Mouse (Mus musculus): ENCODE measurements around the gene Lmna. TPM values are rescaled to one million over a fixed set of nuclear protein-coding genes. Genes with fewer than 3 reads are reported as not detected.
A peak's percentile ranks its signal among the peaks of the same experiment; 100 is the strongest.

The Lmna gene
- polyA plus RNA-seq, 1 experiment from 2014 or later = 12.1 TPM

GRCm38 (mm10) chr3:88527565-88527964 lies 17.8 kb upstream of the Lmna start:
- H3K27me3 ChIP-seq = no peaks in the 10 kb centered on the region
- peak overlapping the region; percentile 99 for H3K4me2 ChIP-seq
- no peaks in the 10 kb centered on the region for H3K9me3 ChIP-seq (replicated peaks)
- no peak for ATAC-seq
- peak overlapping the region; percentile 62 for H3K9ac ChIP-seq
- peaks cover 61% of the 10 kb centered on the region for H3K4me1 ChIP-seq
- H3K36me3 ChIP-seq (ENCODE audit: poor library complexity, severe bottlenecking) = peaks cover 29% of the 10 kb centered on the region
- whole genome bisulfite sequencing = 28% methylated on average over 8 of the region's 8 CpGs
- H3K4me3 ChIP-seq = peak overlapping the region; percentile 20
- peak overlapping the region; percentile 78 for H3K27ac ChIP-seq

- Histone ChIP-seq H3K27ac (peak overlapping the region; percentile 59), H3K4me2 (peak overlapping the region; percentile 44), H3K36me3 (ENCODE audit: poor library complexity, severe bottlenecking) (peaks cover 29% of the 10 kb centered on the region), H3K27me3 (no peaks in the 10 kb centered on the region), H3K9me3 (replicated peaks) (no peaks in the 10 kb centered on the region), H3K4me3 (peak overlapping the region; percentile 7; the same call in 1 of the 2 replicates), H3K4me1 (peaks cover 61% of the 10 kb centered on the region), H3K9ac (peak overlapping the region; percentile 55)
- 34% methylated on average over 17 of the region's 17 CpGs for WGBS
- peak; percentile 67 for ATAC-seq
Observed at GRCm38 (mm10) chr3:88526157-88527131, 16.7 kb upstream of the Lmna start.

- Histone ChIP-seq H3K27ac (no peak overlapping the region), H3K27me3 (no peaks in the 10 kb centered on the region), H3K4me3 (no peak overlapping the region), H3K9ac (no peak overlapping the region), H3K9me3 (replicated peaks) (no peaks in the 10 kb centered on the region), H3K4me1 (peaks cover 54% of the 10 kb centered on the region), H3K4me2 (no peak overlapping the region), H3K36me3 (ENCODE audit: poor library complexity, severe bottlenecking) (peaks cover 29% of the 10 kb centered on the region)
- WGBS = 85% methylated on average over 5 of the region's 5 CpGs
- ATAC-seq = no peak
Observed at GRCm38 (mm10) chr3:88525021-88525420, 15.3 kb upstream of the Lmna start.

- no peak overlapping the region for H3K9ac ChIP-seq
- peaks cover 29% of the 10 kb centered on the region for H3K36me3 ChIP-seq (ENCODE audit: poor library complexity, severe bottlenecking)
- H3K4me2 ChIP-seq = no peak overlapping the region
- H3K4me3 ChIP-seq = no peak overlapping the region
- no peak for ATAC-seq
- H3K9me3 ChIP-seq (replicated peaks) = no peaks in the 10 kb centered on the region
- peaks cover 34% of the 10 kb centered on the region for H3K4me1 ChIP-seq
- H3K27me3 ChIP-seq = no peaks in the 10 kb centered on the region
- WGBS = 90% methylated on average over 8 of the region's 8 CpGs
- H3K27ac ChIP-seq = no peak overlapping the region
Observed at GRCm38 (mm10) chr3:88523027-88523426, 13.3 kb upstream of the Lmna start.

- H3K27me3 ChIP-seq = no peaks in the 10 kb centered on the region
- H3K4me3 ChIP-seq = no peak overlapping the region
- no peak overlapping the region for H3K4me2 ChIP-seq
- H3K36me3 ChIP-seq (ENCODE audit: poor library complexity, severe bottlenecking) = peaks cover 29% of the 10 kb centered on the region
- no peak overlapping the region for H3K27ac ChIP-seq
- ATAC-seq = peak; percentile 39; the same call in 1 of the 2 replicates
- H3K9ac ChIP-seq = no peak overlapping the region
- peaks cover 22% of the 10 kb centered on the region for H3K4me1 ChIP-seq
- no peaks in the 10 kb centered on the region for H3K9me3 ChIP-seq (replicated peaks)
- WGBS = 37% methylated on average over 9 of the region's 9 CpGs
Observed at GRCm38 (mm10) chr3:88521803-88522331, 12.1 kb upstream of the Lmna start.

DNA sequence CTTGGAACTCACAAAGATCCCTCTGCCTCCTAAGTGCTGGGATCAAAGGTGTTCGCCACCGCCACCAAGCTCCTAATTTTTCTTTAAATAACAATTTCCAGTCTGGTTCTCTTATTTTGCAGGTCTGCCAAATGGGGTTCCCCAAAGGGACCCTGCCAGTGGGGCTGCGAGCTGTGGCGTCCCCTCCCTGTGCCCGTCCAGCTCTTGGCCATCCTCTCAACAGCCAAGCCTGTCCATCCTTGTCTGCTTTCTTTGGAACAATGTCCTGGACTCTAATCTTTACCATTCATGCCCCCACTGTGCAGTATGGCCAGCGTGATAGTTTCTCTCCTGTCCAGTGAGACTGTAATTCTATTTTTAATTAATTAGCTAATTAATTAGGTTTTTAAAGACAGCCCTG lies 11.4 kb upstream of the Lmna start:
- Histone ChIP-seq H3K9ac (no peak overlapping the region), H3K4me1 (peaks cover 15% of the 10 kb centered on the region), H3K4me2 (no peak overlapping the region), H3K36me3 (ENCODE audit: poor library complexity, severe bottlenecking) (peaks cover 29% of the 10 kb centered on the region), H3K4me3 (no peak overlapping the region), H3K27ac (no peak overlapping the region), H3K9me3 (replicated peaks) (no peaks in the 10 kb centered on the region), H3K27me3 (no peaks in the 10 kb centered on the region)
- no peak for ATAC-seq
- WGBS = 89% methylated on average over 6 of the region's 6 CpGs

- Histone ChIP-seq H3K4me3 (no peak overlapping the region), H3K9ac (no peak overlapping the region), H3K27me3 (no peaks in the 10 kb centered on the region), H3K27ac (no peak overlapping the region), H3K36me3 (ENCODE audit: poor library complexity, severe bottlenecking) (peaks cover 26% of the 10 kb centered on the region), H3K4me1 (0 out of 2 replicates have a peak, but pooled peaks cover 9% of the 10 kb centered on the region), H3K9me3 (replicated peaks) (no peaks in the 10 kb centered on the region), H3K4me2 (no peak overlapping the region)
- WGBS = 84% methylated on average over 2 of the region's 2 CpGs
- ATAC-seq = no peak
Observed at GRCm38 (mm10) chr3:88520078-88520477, 10.3 kb upstream of the Lmna start.

GRCm38 (mm10) chr3:88518411-88518810 lies 8.7 kb upstream of the Lmna start:
- Histone ChIP-seq H3K4me2 (no peak overlapping the region), H3K36me3 (ENCODE audit: poor library complexity, severe bottlenecking) (peaks cover 9% of the 10 kb centered on the region), H3K9me3 (replicated peaks) (no peaks in the 10 kb centered on the region), H3K27ac (no peak overlapping the region), H3K27me3 (no peaks in the 10 kb centered on the region), H3K4me3 (no peak overlapping the region), H3K9ac (no peak overlapping the region), H3K4me1 (0 out of 2 replicates have a peak, but pooled peaks cover 4% of the 10 kb centered on the region)
- ATAC-seq = no peak
- WGBS = 77% methylated on average over 4 of the region's 4 CpGs

DNA sequence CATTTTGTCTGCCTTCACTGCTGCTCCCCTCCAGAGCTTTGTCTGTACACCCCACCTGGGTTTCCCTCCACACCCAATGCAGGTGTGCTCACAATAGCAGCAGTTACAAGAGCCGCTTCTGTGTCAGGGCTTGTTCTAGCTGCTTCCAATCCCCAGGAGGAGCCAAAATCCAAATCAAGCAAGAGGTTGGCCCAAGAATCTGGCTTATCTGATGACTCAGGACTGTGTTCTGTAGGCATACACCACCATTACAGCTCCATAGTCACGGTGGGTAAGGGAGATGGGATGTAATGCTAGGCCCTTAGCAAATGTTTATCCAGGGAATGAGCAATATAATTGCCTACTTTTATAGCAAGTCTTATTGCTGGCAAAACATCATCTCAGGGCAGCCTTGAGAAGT lies 6.7 kb upstream of the Lmna start:
- Histone ChIP-seq H3K27me3 (no peaks in the 10 kb centered on the region), H3K4me2 (no peak overlapping the region), H3K36me3 (ENCODE audit: poor library complexity, severe bottlenecking) (no peaks in the 10 kb centered on the region), H3K9ac (no peak overlapping the region), H3K4me3 (no peak overlapping the region), H3K27ac (no peak overlapping the region), H3K9me3 (replicated peaks) (no peaks in the 10 kb centered on the region), H3K4me1 (peaks cover 23% of the 10 kb centered on the region)
- WGBS = 85% methylated on average over 2 of the region's 2 CpGs
- ATAC-seq = no peak

DNA sequence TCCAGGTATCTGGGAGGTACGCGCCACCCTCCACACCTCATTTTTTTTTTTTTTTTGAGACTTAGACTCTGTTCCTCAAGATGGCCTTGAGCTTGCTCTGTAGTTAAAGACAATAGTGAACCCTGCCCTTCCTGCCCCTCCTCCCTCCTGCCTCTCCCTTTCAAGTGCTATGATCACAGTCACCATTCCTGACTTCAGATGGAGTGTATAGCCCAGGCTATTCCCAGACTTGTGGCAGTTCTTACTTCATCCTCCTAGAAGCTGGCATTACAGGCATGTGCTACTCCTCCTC lies 5.3 kb upstream of the Lmna start:
- H3K27me3 ChIP-seq = no peaks in the 10 kb centered on the region
- no peak overlapping the region for H3K9ac ChIP-seq
- no peaks in the 10 kb centered on the region for H3K9me3 ChIP-seq (replicated peaks)
- ATAC-seq = no peak
- H3K4me2 ChIP-seq = no peak overlapping the region
- H3K36me3 ChIP-seq (ENCODE audit: poor library complexity, severe bottlenecking) = no peaks in the 10 kb centered on the region
- no peak overlapping the region for H3K4me3 ChIP-seq
- H3K4me1 ChIP-seq = peaks cover 32% of the 10 kb centered on the region
- 100% methylated on average over 2 of the region's 2 CpGs for WGBS
- H3K27ac ChIP-seq = no peak overlapping the region

- H3K4me3 ChIP-seq = no peak overlapping the region
- no peaks in the 10 kb centered on the region for H3K27me3 ChIP-seq
- H3K36me3 ChIP-seq (ENCODE audit: poor library complexity, severe bottlenecking) = no peaks in the 10 kb centered on the region
- no peak overlapping the region for H3K27ac ChIP-seq
- H3K4me2 ChIP-seq = no peak overlapping the region
- peaks cover 38% of the 10 kb centered on the region for H3K4me1 ChIP-seq
- H3K9ac ChIP-seq = no peak overlapping the region
- ATAC-seq = no peak
- WGBS = 82% methylated on average over 10 of the region's 10 CpGs
- no peaks in the 10 kb centered on the region for H3K9me3 ChIP-seq (replicated peaks)
Observed at GRCm38 (mm10) chr3:88514231-88515094, 4.7 kb upstream of the Lmna start.

Measured in forebrain, embryonic 13.5 days (tissue).